Mouse (Mus musculus) cerebellum, postnatal 10 days (tissue): Measurements from ENCODE around the gene BC035947.
"Not testable (repeated sequence)": the region's sequence is repeated elsewhere in the genome, so short reads cannot be mapped to it uniquely, and the experiment has no call there.

Source experiments
- DNase-seq, 2 experiments: peaks; one replicate each; pipeline ENCODE4 v3.0.0; 2021; ENCODE audit warnings: mixed read lengths in 2 of 2

The BC035947 gene

DNA sequence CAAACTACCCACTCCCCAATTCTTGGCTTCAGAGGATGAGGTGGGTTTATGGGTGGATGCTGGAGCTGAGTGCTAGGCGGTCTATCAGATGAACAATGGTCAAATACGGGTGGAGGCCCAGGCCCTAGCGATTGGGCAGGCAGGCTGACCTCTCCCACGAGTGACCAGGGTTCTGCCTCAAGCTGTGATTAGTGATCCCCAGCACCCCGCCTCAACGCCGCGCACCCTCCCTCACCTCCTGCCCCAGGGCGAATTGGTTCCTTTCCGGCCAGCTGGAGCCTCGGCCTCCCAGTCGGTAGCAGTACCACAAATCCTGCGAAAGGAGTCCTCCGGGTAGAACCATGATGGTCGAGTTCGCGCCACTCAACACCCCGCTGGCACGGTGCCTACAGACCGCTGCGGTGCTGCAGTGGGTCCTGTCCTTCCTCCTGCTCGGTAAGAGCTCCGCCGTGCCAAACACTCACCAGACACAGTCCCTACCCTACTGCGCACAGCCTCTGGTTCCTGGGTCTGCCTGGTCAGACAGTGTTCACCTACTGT is at the start of gene BC035947:
BC035947 (minus strand) TSS at position 538 of the 540 bp plus-strand sequence.
- DNase-seq: peak; percentile 57 to 66

- DNase-seq: no peak
These were observed 42.2 kb upstream of the BC035947 start for GRCm38 (mm10) chr1:78554012-78554666.

DNA sequence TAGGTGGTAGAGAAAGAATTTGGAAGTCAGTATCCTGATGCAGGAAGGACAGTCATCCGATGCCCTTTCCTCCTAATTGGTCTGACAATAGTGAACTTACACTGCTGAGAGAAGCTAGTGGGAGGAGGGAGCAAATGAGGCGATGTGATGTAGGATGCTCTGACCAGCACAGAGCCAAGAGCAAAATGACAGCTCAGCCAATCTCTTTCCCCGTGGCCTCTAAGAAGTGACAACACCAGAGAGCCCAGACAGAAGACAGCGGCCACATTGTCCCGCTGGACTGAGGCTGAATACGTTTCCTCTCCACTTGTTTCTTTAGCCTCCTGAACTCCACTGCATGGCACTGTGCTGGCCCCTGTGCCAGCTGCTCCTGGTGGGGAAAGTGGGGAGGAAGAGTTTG is 37.0 kb upstream of the BC035947 start:
- DNase-seq: no peak

DNA sequence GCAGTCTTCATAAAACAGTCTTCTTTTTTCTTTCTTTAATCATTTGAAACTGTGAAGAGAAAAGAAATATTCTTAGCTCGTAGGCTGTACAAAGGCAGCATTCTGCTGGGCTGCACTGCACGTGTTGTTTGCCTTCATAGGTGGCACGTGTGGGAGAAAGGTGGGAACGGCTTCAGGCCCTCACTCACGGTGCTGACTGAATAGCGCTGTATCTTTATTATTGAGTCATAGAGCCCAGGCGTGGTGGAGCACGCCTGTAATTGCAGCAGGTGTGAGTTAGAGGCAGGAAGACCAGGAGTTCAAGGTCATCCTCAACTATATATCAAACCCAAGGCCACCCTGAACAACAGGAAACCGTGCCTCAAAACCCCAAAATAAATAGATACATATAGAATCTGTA is 34.3 kb upstream of the BC035947 start:
- no peak for DNase-seq

- DNase-seq: not testable (repeated sequence)
These were observed 31.7 kb upstream of the BC035947 start for GRCm38 (mm10) chr1:78543631-78544030.

DNA sequence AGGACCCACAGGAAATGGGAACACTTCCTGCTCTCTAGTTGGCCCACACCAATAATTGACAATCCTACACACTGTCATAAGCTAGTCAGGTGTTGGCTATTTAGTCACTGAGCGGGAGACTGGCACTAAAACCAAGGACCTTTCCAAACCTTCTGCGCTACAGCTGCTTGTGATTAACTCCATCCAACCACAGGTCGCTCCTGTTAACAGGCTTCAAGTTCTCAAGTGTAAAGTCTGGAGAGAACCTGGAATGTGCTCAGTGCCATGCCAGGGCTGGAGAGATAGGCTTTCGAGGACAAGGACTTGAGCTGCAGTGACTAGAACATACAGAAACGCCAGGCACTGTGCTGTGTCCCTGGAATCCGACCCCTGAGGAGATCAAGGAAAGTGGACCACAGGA is 27.2 kb upstream of the BC035947 start:
- no peak for DNase-seq

DNA sequence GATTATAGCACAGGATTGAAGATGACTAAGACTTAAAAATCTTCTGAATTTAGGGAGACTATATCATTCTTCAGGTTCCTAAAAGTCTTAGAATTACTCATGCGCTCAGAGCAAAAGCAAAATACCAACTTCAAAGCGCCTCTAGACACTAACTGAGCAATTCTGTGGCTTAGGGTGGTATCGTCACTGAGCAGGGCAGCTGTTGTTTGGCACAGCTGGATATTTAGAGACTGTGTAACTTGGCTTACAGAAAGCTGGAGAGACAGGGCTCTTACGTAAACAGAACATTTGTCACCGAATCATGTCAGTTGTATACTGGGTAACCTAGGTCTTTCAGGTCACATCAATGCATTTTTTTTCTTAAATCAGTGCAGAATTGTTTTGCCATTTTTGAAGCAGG is 26.4 kb upstream of the BC035947 start:
- DNase-seq: no peak

- peak; percentile 78 to 81 for DNase-seq
These were observed 25.6 kb upstream of the BC035947 start for GRCm38 (mm10) chr1:78537494-78538010.

GRCm38 (mm10) chr1:78536310-78537164 is 24.6 kb upstream of the BC035947 start:
- peak; percentile 90 to 91 for DNase-seq

GRCm38 (mm10) chr1:78534428-78535150 is 22.6 kb upstream of the BC035947 start:
- no peak for DNase-seq

- peak; percentile 29 to 35 for DNase-seq
These were observed 20.3 kb upstream of the BC035947 start for GRCm38 (mm10) chr1:78532184-78532800.

DNA sequence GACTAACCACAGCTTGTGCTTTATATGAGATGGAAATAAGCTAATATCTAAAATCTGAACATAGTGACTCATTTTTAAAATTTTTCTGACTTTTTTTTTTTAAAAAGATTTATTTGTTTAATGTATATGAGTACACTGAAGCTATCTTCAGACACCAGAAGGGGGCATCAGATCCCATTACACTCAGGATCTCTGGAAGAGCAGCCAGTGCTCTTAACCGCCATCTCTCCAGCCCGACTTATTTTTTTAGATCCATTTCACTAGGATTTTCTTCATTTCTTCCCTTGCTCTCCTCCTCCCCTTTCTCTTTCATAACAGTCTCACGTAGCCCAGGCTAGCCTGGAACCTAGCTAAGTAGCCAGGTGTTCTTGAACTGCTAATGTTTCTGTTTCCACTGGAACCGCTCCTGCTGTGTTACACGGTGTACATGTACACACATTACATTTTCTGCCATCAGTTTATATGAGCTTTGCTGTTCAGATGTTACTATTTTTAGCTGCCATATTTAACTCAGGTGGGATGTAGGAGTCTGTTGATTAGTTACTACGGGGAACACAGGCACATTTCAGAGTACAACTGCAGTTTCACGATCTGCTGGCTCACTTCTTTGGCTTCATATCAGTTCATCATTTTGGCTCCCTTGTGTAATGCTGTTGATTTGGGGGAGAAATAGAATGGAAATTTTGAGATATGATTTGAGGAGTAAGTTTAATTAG is 18.7 kb upstream of the BC035947 start:
- no peak for DNase-seq

DNA sequence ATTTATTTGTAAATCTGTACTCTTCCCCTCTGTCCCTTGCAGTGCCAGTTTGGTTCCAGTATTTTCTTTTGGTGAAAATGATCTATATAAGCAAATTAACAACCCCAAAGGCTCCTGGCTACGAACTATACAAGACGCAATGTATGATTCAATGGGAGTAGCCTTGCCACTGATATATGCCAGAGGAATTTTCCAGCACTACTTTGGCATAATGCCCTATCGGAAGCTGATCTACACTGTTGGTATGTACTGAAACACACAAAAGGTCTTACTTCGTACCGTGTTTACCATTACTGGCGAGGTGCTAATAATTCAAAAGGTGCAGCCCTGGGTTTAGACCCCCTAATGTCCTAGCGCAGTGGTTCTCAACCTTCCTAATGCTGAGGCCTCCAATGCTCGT is 17.1 kb upstream of the BC035947 start:
- DNase-seq: no peak

- no peak for DNase-seq
These were observed 16.4 kb upstream of the BC035947 start for GRCm38 (mm10) chr1:78528356-78528755.

GRCm38 (mm10) chr1:78525189-78525886 is 13.4 kb upstream of the BC035947 start:
- DNase-seq: peak; percentile 80 to 86

- DNase-seq: no peak
These were observed 6.9 kb upstream of the BC035947 start for GRCm38 (mm10) chr1:78518907-78519306.

GRCm38 (mm10) chr1:78512756-78513155 is 798 bp upstream of the BC035947 start:
- DNase-seq: no peak

DNA sequence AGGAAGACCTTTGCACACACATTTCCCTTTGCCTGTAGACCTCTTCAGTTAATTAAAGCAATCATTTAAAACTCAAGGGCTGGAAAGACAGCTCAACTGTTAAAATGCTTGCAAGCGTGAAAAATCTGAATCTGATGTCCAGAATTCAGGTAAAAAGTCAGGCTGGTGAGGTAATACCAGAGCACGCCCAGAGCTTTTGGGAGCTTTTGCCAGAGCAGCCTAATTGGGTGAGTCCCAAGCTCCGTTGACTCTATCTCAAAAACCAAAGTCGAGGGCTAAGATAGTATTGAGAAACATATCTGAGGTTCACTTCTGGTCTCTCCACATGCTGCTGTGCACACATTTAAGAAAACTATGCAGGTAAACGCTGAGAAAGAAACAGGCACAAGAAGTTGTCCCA is 1.1 kb downstream of the BC035947 start, which contains the start of gene Mogat1:
Mogat1 (plus strand) TSS at position 130 of the 400 bp plus-strand sequence.
- DNase-seq: no peak

- no peak for DNase-seq
These were observed 4.8 kb downstream of the BC035947 start for GRCm38 (mm10) chr1:78507137-78507536.

DNA sequence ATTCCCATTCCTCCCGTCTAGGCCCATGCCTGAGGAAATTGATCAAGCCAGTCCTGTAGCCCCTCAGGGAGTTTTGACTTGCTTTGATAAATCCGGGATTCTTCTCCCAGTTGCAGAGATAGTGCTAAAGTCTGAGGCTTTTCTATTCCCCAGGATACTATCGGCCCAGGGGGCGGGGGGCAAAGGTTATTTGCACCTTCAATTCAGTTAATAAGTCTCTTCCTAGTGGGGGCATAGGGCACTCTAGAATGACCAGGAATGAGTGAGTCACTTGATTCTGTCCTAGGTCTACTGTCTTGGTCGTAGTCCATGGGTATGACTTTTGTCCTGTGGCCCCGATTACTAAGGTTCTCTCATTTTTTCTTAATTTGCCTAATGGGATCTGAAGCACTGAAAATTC is 9.4 kb downstream of the BC035947 start:
- DNase-seq: no peak

GRCm38 (mm10) chr1:78501856-78502255 is 10.1 kb downstream of the BC035947 start:
- not testable (repeated sequence) for DNase-seq
